Comparison of ENCODE assay signal across 20 mouse cellular contexts in the genomic region with DNA sequence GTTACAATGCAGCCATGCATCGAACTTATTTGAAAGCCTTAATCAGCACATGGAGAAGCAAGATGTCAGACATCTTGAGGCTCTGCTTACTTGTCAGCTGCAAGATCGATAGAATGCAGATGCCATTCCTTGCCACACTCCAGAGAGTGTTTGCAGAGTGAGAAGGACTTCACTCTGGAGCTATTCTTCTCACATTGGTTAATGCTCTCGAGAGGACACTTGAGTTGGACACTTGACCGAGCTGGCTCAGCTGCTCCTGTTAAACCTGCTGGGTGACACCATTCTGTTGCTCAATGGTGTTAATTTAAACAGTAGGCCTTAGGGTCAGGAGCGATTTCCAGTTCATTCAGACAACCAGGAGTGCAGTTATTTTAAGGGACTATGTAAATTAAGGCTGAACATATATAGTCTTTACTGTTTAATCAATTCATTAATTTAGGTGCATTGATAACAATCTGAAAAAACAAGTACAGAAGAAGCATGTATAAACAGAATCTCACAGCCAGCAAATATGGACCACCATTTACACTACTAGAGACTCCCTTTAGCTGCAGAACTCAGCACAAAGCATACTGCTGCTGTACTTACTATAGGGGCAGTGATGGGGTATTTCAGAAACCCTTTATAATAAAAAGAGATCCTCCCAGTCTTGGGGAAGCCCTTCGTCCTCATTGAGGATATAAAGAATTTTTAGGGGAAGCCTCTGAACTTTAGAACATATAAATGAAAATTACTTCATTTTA.
DNase-seq lines count a peak whose midpoint lies in the region; ATAC-seq and TF ChIP-seq lines count a peak whose summit lies in the region.
"Had no signal": no experiment of that assay in that cellular context is flagged by ENCODE, and none has a peak within 500 bp of the region (broad histone marks: within the 10 kb centered on the region; RNA-seq: fewer than 3 reads in every experiment).

No protein-coding gene starts in this region.

- no peak for TF ChIP-seq CTCF in brain, embryonic 14.5 days (IDR thresholded peaks at IDR 0.05; ENCODE audit: borderline replicate concordance, extremely low read depth, insufficient read depth, insufficient read length)

- no peak for TF ChIP-seq POLR2A in brain, embryonic 14.5 days (IDR thresholded peaks at IDR 0.05; ENCODE audit: borderline replicate concordance, extremely low read depth, insufficient read depth, insufficient read length, poor library complexity, severe bottlenecking)

- no peaks in the 10 kb centered on the region for H3K36me3 ChIP-seq in heart, embryonic 13.5 days
- H3K36me3 ChIP-seq in lung, embryonic 16.5 days (ENCODE audit: control insufficient read depth, insufficient read depth, low read length), result no peaks in the 10 kb centered on the region
- H3K36me3 ChIP-seq in midbrain, embryonic 14.5 days (ENCODE audit: control insufficient read depth, insufficient read depth, low read length), result no peaks in the 10 kb centered on the region
- H3K36me3 ChIP-seq: embryonic facial prominence, embryonic 13.5 days; heart, embryonic 10.5 days had no signal

- WGBS in heart, embryonic 13.5 days, result 36% methylated on average over 6 of the region's 6 CpGs
- 46% methylated on average over 6 of the region's 6 CpGs for WGBS in lung, embryonic 16.5 days
- 44% methylated on average over 6 of the region's 6 CpGs for WGBS in midbrain, embryonic 14.5 days

- H3K4me2 ChIP-seq in heart, embryonic 13.5 days, result 0 out of 2 replicates have a peak overlapping the region, but pooled peaks have one; percentile 8
- no peak overlapping the region for H3K4me2 ChIP-seq in lung, embryonic 16.5 days (ENCODE audit: low read depth, low read length)
- H3K4me2 ChIP-seq in midbrain, embryonic 14.5 days (ENCODE audit: low read length), result no peak overlapping the region
- H3K4me2 ChIP-seq: embryonic facial prominence, embryonic 13.5 days had no signal

- H3K9me3 ChIP-seq in heart, embryonic 13.5 days, result no peaks in the 10 kb centered on the region
- no peaks in the 10 kb centered on the region for H3K9me3 ChIP-seq in lung, embryonic 16.5 days (ENCODE audit: control insufficient read depth, low read length)
- no peaks in the 10 kb centered on the region for H3K9me3 ChIP-seq in midbrain, embryonic 14.5 days (ENCODE audit: control insufficient read depth, low read length)
- H3K9me3 ChIP-seq: embryonic facial prominence, embryonic 13.5 days; heart, embryonic 10.5 days had no signal

- H3K27ac ChIP-seq in heart, embryonic 13.5 days (replicated peaks), result no peak overlapping the region
- H3K27ac ChIP-seq in lung, embryonic 16.5 days (ENCODE audit: low read length), result peak overlapping the region; percentile 20; the same call in 1 of the 2 replicates
- H3K27ac ChIP-seq in midbrain, embryonic 14.5 days (replicated peaks; ENCODE audit: low read depth, low read length), result no peak overlapping the region
- H3K27ac ChIP-seq: embryonic facial prominence, embryonic 13.5 days; heart, embryonic 10.5 days; macrophage had no signal

- DNase-seq in heart, adult 11 months, result no peak
- peak; percentile 37 for DNase-seq in brain, embryonic 14.5 days (ENCODE audit: low read depth)
- peak; percentile 8 for DNase-seq in midbrain, embryonic 14.5 days
- no peak for DNase-seq in gastrocnemius, postnatal 36 days
- no peak for DNase-seq in urinary bladder, postnatal 25 days (ENCODE audit: low spot score)
- DNase-seq: adrenal gland, adult 2 months; cerebellum, adult 11 months; cerebellum, postnatal 25 days; gastrocnemius, postnatal 14 days; heart, postnatal 14 days; kidney, adult 9 months; kidney, postnatal 36 days; liver had no signal

- H3K27me3 ChIP-seq in heart, embryonic 13.5 days (replicated peaks), result no peaks in the 10 kb centered on the region
- H3K27me3 ChIP-seq in lung, embryonic 16.5 days (ENCODE audit: control insufficient read depth, insufficient read depth, low read depth, low read length), result no peaks in the 10 kb centered on the region
- H3K27me3 ChIP-seq in midbrain, embryonic 14.5 days (ENCODE audit: control insufficient read depth, insufficient read depth, low read length), result no peaks in the 10 kb centered on the region
- H3K27me3 ChIP-seq: CH12.LX; embryonic facial prominence, embryonic 13.5 days had no signal

- no peak overlapping the region for H3K4me3 ChIP-seq in heart, embryonic 13.5 days
- no peak overlapping the region for H3K4me3 ChIP-seq in lung, embryonic 16.5 days (ENCODE audit: low read length)
- no peak overlapping the region for H3K4me3 ChIP-seq in midbrain, embryonic 14.5 days (replicated peaks; ENCODE audit: low read depth, low read length)
- H3K4me3 ChIP-seq: embryonic facial prominence, embryonic 13.5 days; heart, embryonic 10.5 days had no signal

- H3K4me1 ChIP-seq in heart, embryonic 13.5 days, result 0 out of 2 replicates have a peak, but pooled peaks cover 5% of the 10 kb centered on the region
- H3K4me1 ChIP-seq in lung, embryonic 16.5 days (replicated peaks; ENCODE audit: control insufficient read depth, insufficient read depth, low read length), result no peaks in the 10 kb centered on the region; the same call in 1 of the 2 replicates
- H3K4me1 ChIP-seq in midbrain, embryonic 14.5 days (ENCODE audit: control insufficient read depth, insufficient read depth, low read length), result 0 out of 2 replicates have a peak, but pooled peaks cover 7% of the 10 kb centered on the region
- H3K4me1 ChIP-seq: embryonic facial prominence, embryonic 13.5 days; heart, embryonic 10.5 days had no signal

- H3K9ac ChIP-seq in heart, embryonic 13.5 days, result no peak overlapping the region
- no peak overlapping the region for H3K9ac ChIP-seq in lung, embryonic 16.5 days (ENCODE audit: low read length)
- H3K9ac ChIP-seq in midbrain, embryonic 14.5 days (replicated peaks; ENCODE audit: low read length), result no peak overlapping the region
- H3K9ac ChIP-seq: embryonic facial prominence, embryonic 13.5 days had no signal

- intact Hi-C loops in gastrocnemius, postnatal 36 days (cut with DNase I), result no loop called here

- no peak for ATAC-seq in heart, embryonic 13.5 days (ENCODE audit: extremely low read depth, insufficient number of reproducible peaks, low FRiP score, low TSS enrichment)
- peak; percentile 98 for ATAC-seq in lung, embryonic 16.5 days (ENCODE audit: low read depth)
- ATAC-seq in midbrain, embryonic 14.5 days (ENCODE audit: low FRiP score, low TSS enrichment), result no peak
- ATAC-seq in granulocyte monocyte progenitor cell, adult 5-6 weeks (replicated peaks; ENCODE audit: poor library complexity, severe bottlenecking), result no peak

Comparison
In these comparisons a context has a peak if more than half of its experiments do, and no peak if none do; other contexts are left out.
1. DNase-seq: peak in brain, embryonic 14.5 days (single experiment) and midbrain, embryonic 14.5 days (single experiment); none in heart, adult 11 months (single experiment), gastrocnemius, postnatal 36 days (0 of 2) and urinary bladder, postnatal 25 days (single experiment).